20 mouse cellular contexts compared by ENCODE assay signal in the genomic region with DNA sequence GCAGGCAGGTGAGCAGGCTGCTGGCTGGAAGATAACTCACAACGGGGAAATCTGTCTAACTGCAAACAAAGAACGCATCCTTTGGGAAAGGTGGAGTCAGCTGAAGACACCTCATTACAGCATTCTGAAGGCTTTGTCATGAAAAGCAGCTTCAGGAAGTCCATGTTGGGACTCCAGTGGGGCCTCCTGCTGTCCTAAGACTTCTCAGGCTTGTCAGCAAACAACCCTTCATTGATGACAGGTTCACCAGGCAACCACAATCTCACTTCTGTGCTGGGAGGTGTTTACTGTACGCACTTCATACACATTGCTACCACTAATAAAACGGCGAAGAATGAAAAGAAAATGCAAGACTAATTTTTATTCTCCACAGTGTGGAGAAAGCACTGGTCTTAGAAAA.
A peak's percentile ranks its signal among the peaks of the same experiment; 100 is the strongest.
DNase-seq lines count a peak whose midpoint lies in the region; ATAC-seq and TF ChIP-seq lines count a peak whose summit lies in the region.
"Had no signal": no experiment of that assay in that cellular context is flagged by ENCODE, and none has a peak within 500 bp of the region (broad histone marks: within the 10 kb centered on the region; RNA-seq: fewer than 3 reads in every experiment).

No protein-coding gene starts in this region.

- H3K4me3 ChIP-seq in heart, embryonic 11.5 days (ENCODE audit: low read depth, low read length) = no peak overlapping the region
- no peak overlapping the region for H3K4me3 ChIP-seq in heart, embryonic 15.5 days
- no peak overlapping the region for H3K4me3 ChIP-seq in heart, adult 2 months
- H3K4me3 ChIP-seq in lung, postnatal 0 days (ENCODE audit: low read depth, low read length) = no peak overlapping the region
- H3K4me3 ChIP-seq: embryonic facial prominence, embryonic 10.5 days; forebrain, embryonic 13.5 days; gastrocnemius, adult 2 months; hindbrain, embryonic 15.5 days had no signal

- no peak; the same call in 1 of the 2 replicates for ATAC-seq in heart, embryonic 11.5 days (replicated peaks; ENCODE audit: insufficient number of reproducible peaks, low FRiP score, low TSS enrichment)
- ATAC-seq in heart, embryonic 15.5 days (replicated peaks; ENCODE audit: insufficient number of reproducible peaks, insufficient read depth, low FRiP score, low read depth) = no peak
- ATAC-seq in lung, postnatal 0 days = no peak
- ATAC-seq: intestine, embryonic 16.5 days; Patski had no signal

- H3K9ac ChIP-seq in heart, embryonic 11.5 days (ENCODE audit: low read depth, low read length) = no peak overlapping the region
- no peak overlapping the region for H3K9ac ChIP-seq in heart, embryonic 15.5 days
- H3K9ac ChIP-seq in heart, adult 2 months (ENCODE audit: low read depth, low read length) = no peak overlapping the region
- H3K9ac ChIP-seq in lung, postnatal 0 days (replicated peaks; ENCODE audit: low read depth) = no peak overlapping the region
- H3K9ac ChIP-seq: forebrain, embryonic 13.5 days; forebrain, postnatal 0 days; hindbrain, embryonic 15.5 days had no signal

- H3K4me2 ChIP-seq in heart, embryonic 11.5 days = peak overlapping the region; percentile 40
- 0 out of 2 replicates have a peak overlapping the region, but pooled peaks have one; percentile 6 for H3K4me2 ChIP-seq in heart, embryonic 15.5 days
- H3K4me2 ChIP-seq in lung, postnatal 0 days (replicated peaks; ENCODE audit: low read depth, low read length) = no peak overlapping the region
- H3K4me2 ChIP-seq: forebrain, embryonic 13.5 days; hindbrain, embryonic 15.5 days had no signal

- peaks cover 10% of the 10 kb centered on the region for H3K4me1 ChIP-seq in heart, embryonic 11.5 days (ENCODE audit: control insufficient read depth, insufficient read depth, low read length)
- H3K4me1 ChIP-seq in heart, embryonic 15.5 days (replicated peaks) = peaks cover 23% of the 10 kb centered on the region
- no peaks in the 10 kb centered on the region; the same call in 1 of the 2 replicates for H3K4me1 ChIP-seq in heart, adult 2 months (ENCODE audit: control insufficient read depth, insufficient read depth, low read length)
- no peaks in the 10 kb centered on the region for H3K4me1 ChIP-seq in lung, postnatal 0 days (ENCODE audit: insufficient read depth, low read depth, low read length)
- H3K4me1 ChIP-seq: embryonic facial prominence, embryonic 10.5 days had no signal

- no peak for TF ChIP-seq CTCF in heart, adult 2 months (IDR thresholded peaks at IDR 0.05)
- TF ChIP-seq CTCF in lung, postnatal 0 days (IDR thresholded peaks at IDR 0.05) = no peak

- DNase-seq in heart, adult 9 months (ENCODE audit: low spot score in 2 of 2) = no peak
- no peak for DNase-seq in heart, adult 2 months
- peak; percentile 82 for DNase-seq in R1 (ENCODE audit: low read depth, low spot score)
- DNase-seq in lung, postnatal 14 days = no peak
- DNase-seq in lung, postnatal 0 days (ENCODE audit: low spot score) = no peak
- DNase-seq: adrenal gland, adult 8-10 months; adrenal gland, postnatal 36 days; cerebellum, adult 2 months; cerebellum, postnatal 10 days; gastrocnemius, adult 2 months; gastrocnemius, postnatal 25 days; kidney, adult 2 months had no signal

- no peak for TF ChIP-seq POLR2A in heart, adult 2 months (IDR thresholded peaks at IDR 0.05; ENCODE audit: insufficient read depth, low read depth, low read length)

- no peak for TF ChIP-seq EP300 in heart, adult 2 months (IDR thresholded peaks at IDR 0.05; ENCODE audit: insufficient read depth, low read depth, low read length)
- no peak for TF ChIP-seq EP300 in lung, postnatal 0 days (IDR thresholded peaks at IDR 0.05)

- WGBS in heart, embryonic 11.5 days (ENCODE audit: insufficient replicate concordance) = 45% methylated on average over 5 of the region's 5 CpGs
- WGBS in heart, embryonic 15.5 days = 37% methylated on average over 5 of the region's 5 CpGs
- WGBS in heart, adult 2 months = 59% methylated on average over 5 of the region's 5 CpGs
- 70% methylated on average over 5 of the region's 5 CpGs for WGBS in lung, postnatal 0 days

- no peak overlapping the region for H3K27ac ChIP-seq in heart, embryonic 11.5 days (ENCODE audit: low read depth, low read length)
- H3K27ac ChIP-seq in heart, embryonic 15.5 days = no peak overlapping the region
- H3K27ac ChIP-seq in heart, adult 2 months = no peak overlapping the region
- no peak overlapping the region for H3K27ac ChIP-seq in lung, postnatal 0 days (ENCODE audit: low read length)
- H3K27ac ChIP-seq: embryonic facial prominence, embryonic 10.5 days; forebrain, embryonic 13.5 days; gastrocnemius, adult 2 months; hindbrain, embryonic 15.5 days had no signal

- H3K9me3 ChIP-seq in heart, embryonic 11.5 days (replicated peaks; ENCODE audit: control insufficient read depth, low read length) = no peaks in the 10 kb centered on the region
- no peaks in the 10 kb centered on the region for H3K9me3 ChIP-seq in heart, embryonic 15.5 days (replicated peaks)
- no peaks in the 10 kb centered on the region for H3K9me3 ChIP-seq in lung, postnatal 0 days (ENCODE audit: low read length)
- H3K9me3 ChIP-seq: embryonic facial prominence, embryonic 10.5 days; forebrain, embryonic 13.5 days; hindbrain, embryonic 15.5 days had no signal

- H3K36me3 ChIP-seq in heart, embryonic 11.5 days (ENCODE audit: control insufficient read depth, insufficient read depth, low read length) = no peaks in the 10 kb centered on the region
- no peaks in the 10 kb centered on the region for H3K36me3 ChIP-seq in heart, embryonic 15.5 days
- no peaks in the 10 kb centered on the region for H3K36me3 ChIP-seq in heart, adult 2 months (ENCODE audit: control insufficient read depth, insufficient read depth, low read length)
- H3K36me3 ChIP-seq in lung, postnatal 0 days (ENCODE audit: insufficient read depth, low read length) = no peaks in the 10 kb centered on the region
- H3K36me3 ChIP-seq: embryonic facial prominence, embryonic 10.5 days; hindbrain, embryonic 15.5 days had no signal

- no peaks in the 10 kb centered on the region for H3K27me3 ChIP-seq in heart, embryonic 11.5 days (ENCODE audit: control insufficient read depth, insufficient read depth, low read length)
- H3K27me3 ChIP-seq in heart, embryonic 15.5 days = no peaks in the 10 kb centered on the region
- no peaks in the 10 kb centered on the region for H3K27me3 ChIP-seq in heart, adult 2 months (ENCODE audit: control insufficient read depth, insufficient read depth, low read length)
- H3K27me3 ChIP-seq in lung, postnatal 0 days (replicated peaks; ENCODE audit: insufficient read depth, low read length) = no peaks in the 10 kb centered on the region
- H3K27me3 ChIP-seq: forebrain, embryonic 13.5 days; hindbrain, embryonic 15.5 days; Patski had no signal

- no peaks in the 10 kb centered on the region for H3K79me2 ChIP-seq in heart, adult 2 months (replicated peaks; ENCODE audit: control insufficient read depth, insufficient read depth, low read length)

- intact Hi-C loops in heart, adult 2 months (cut with DNase I) = no loop called here
